Mouse (Mus musculus) adrenal gland, postnatal 14 days (tissue): ENCODE measurements around the gene Tmem245. TPM values are rescaled to one million over a fixed set of nuclear protein-coding genes. Genes with fewer than 3 reads are reported as not detected.

Experiments used
- DNase-seq: peaks from one replicate; pipeline ENCODE4 v3.0.0; 2021; ENCODE audit warnings: mixed read lengths
- total RNA-seq: library from RNA; stranded (reverse); gene quantifications from 2 replicates; pipeline ENCODE4 v1.2.3, GENCODE M21; 2021

Tmem245 gene
- total RNA-seq, 1 experiment from 2014 or later = 36.5 TPM

- DNase-seq = peak; percentile 96
Measured at GRCm38 (mm10) chr4:56865003-56865511, 82.2 kb downstream of the Tmem245 start, which contains the start of gene Ctnnal1. Gene Ctnnal1, minus strand, starts transcription at chr4:56865188.

- DNase-seq = peak; percentile 62
Measured at GRCm38 (mm10) chr4:56864417-56865001, 82.7 kb downstream of the Tmem245 start.

- no peak for DNase-seq
Measured at GRCm38 (mm10) chr4:56864016-56864415, 83.2 kb downstream of the Tmem245 start.

GRCm38 (mm10) chr4:56861551-56861950 lies 85.7 kb downstream of the Tmem245 start:
- DNase-seq = no peak

GRCm38 (mm10) chr4:56858733-56859132 lies 88.5 kb downstream of the Tmem245 start:
- DNase-seq = no peak

- DNase-seq = no peak
Measured at GRCm38 (mm10) chr4:56856371-56856949, 90.8 kb downstream of the Tmem245 start.

- DNase-seq = no peak
Measured at GRCm38 (mm10) chr4:56855935-56856334, 91.3 kb downstream of the Tmem245 start.

GRCm38 (mm10) chr4:56850724-56851123 lies 96.5 kb downstream of the Tmem245 start:
- DNase-seq = peak; percentile 17

GRCm38 (mm10) chr4:56848044-56848443 lies 99.2 kb downstream of the Tmem245 start:
- no peak for DNase-seq

GRCm38 (mm10) chr4:56847400-56847799 lies 99.8 kb downstream of the Tmem245 start:
- no peak for DNase-seq

GRCm38 (mm10) chr4:56845896-56846533 lies 101.2 kb downstream of the Tmem245 start:
- no peak for DNase-seq

GRCm38 (mm10) chr4:56844911-56845310 lies 102.3 kb downstream of the Tmem245 start:
- DNase-seq = no peak

GRCm38 (mm10) chr4:56843963-56844362 lies 103.3 kb downstream of the Tmem245 start:
- no peak for DNase-seq

GRCm38 (mm10) chr4:56842501-56842900 lies 104.7 kb downstream of the Tmem245 start:
- DNase-seq = no peak

GRCm38 (mm10) chr4:56840297-56840696 lies 106.9 kb downstream of the Tmem245 start:
- no peak for DNase-seq

- peak; percentile 59 for DNase-seq
Measured at GRCm38 (mm10) chr4:56837661-56838060, 109.6 kb downstream of the Tmem245 start.

GRCm38 (mm10) chr4:56831998-56832397 lies 115.2 kb downstream of the Tmem245 start:
- peak; percentile 25 for DNase-seq

GRCm38 (mm10) chr4:56831013-56831609 lies 116.1 kb downstream of the Tmem245 start:
- peak; percentile 17 for DNase-seq

- peak; percentile 15 for DNase-seq
Measured at GRCm38 (mm10) chr4:56829511-56829921, 117.7 kb downstream of the Tmem245 start.

GRCm38 (mm10) chr4:56828932-56829331 lies 118.3 kb downstream of the Tmem245 start:
- no peak for DNase-seq

- DNase-seq = peak; percentile 57
Measured at GRCm38 (mm10) chr4:56824231-56824630, 123.0 kb downstream of the Tmem245 start.

- no peak for DNase-seq
Measured at GRCm38 (mm10) chr4:56820017-56820550, 127.2 kb downstream of the Tmem245 start.
